Mouse (Mus musculus): ENCODE results near the gene Prkaca.
"Not testable (repeated sequence)": the region's sequence is repeated elsewhere in the genome, so short reads cannot be mapped to it uniquely, and the experiment has no call there.

The Prkaca gene

GRCm38 (mm10) chr8:84002957-84003611, 30.3 kb downstream of the Prkaca start:
- peak; percentile 22 for DNase-seq (ENCODE audit: low read depth)

GRCm38 (mm10) chr8:84003612-84004246, 30.9 kb downstream of the Prkaca start:
- peak; percentile 36 for DNase-seq (ENCODE audit: low read depth)

DNA sequence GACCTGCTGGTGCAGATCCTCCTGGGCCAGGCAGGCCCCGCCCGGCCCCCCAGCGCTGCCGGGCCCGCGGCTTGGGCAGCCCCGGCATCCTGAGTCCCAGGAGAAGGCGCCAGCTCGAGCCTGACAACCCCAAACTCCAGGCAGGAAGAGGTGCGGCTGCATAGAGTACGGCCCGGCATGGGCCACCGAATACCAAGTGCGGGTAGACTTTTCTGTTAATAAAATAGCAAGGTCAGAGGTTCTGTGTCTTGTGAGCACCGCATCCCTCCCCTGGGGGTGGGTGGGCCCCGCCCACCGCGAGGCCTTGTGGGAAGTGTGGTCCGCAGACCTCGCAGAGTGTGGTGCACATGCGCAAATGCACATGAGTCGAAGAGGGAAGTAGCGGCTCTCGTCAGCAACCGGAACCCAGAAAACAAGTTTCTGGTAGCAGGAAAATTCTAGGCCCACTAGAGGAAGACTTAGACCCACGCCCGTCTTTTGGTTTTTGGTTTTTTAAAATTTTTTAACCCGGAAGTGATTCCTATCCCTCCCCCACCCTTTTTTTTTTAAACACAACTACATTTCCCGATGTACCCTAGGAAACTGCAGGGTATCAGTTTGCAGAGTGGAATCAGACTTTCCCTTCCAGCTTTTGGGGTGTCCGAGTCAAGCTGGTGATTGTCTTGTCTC, 31.9 kb downstream of the Prkaca start:
- DNase-seq (ENCODE audit: low read depth): peak; percentile 99

GRCm38 (mm10) chr8:84005502-84005901, 32.7 kb downstream of the Prkaca start:
- not testable (repeated sequence) for DNase-seq (ENCODE audit: low read depth)

DNA sequence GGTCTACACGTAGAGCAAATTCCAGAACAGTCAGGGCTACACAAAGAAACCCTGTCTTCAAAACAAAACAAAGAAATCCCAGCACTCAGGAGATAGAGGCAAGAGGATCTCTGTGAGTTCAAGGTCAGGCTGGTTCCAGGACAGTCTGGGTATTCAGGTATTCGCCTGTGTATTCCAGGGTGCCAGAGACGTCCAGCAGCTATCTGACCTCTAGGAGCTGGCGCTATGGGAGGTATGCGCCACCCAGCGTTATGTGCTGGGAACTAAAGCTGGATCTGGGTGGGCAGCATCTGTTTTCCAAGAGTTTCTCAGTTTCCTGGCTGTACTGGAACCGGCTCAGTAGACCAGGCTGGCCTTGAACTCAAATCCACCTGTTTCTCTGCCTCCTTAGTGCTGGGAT, 35.6 kb downstream of the Prkaca start:
- peak; percentile 59 for DNase-seq (ENCODE audit: low read depth)

- DNase-seq (ENCODE audit: low read depth): peak; percentile 95
Observed at GRCm38 (mm10) chr8:84009876-84010275, 37.1 kb downstream of the Prkaca start.

DNA sequence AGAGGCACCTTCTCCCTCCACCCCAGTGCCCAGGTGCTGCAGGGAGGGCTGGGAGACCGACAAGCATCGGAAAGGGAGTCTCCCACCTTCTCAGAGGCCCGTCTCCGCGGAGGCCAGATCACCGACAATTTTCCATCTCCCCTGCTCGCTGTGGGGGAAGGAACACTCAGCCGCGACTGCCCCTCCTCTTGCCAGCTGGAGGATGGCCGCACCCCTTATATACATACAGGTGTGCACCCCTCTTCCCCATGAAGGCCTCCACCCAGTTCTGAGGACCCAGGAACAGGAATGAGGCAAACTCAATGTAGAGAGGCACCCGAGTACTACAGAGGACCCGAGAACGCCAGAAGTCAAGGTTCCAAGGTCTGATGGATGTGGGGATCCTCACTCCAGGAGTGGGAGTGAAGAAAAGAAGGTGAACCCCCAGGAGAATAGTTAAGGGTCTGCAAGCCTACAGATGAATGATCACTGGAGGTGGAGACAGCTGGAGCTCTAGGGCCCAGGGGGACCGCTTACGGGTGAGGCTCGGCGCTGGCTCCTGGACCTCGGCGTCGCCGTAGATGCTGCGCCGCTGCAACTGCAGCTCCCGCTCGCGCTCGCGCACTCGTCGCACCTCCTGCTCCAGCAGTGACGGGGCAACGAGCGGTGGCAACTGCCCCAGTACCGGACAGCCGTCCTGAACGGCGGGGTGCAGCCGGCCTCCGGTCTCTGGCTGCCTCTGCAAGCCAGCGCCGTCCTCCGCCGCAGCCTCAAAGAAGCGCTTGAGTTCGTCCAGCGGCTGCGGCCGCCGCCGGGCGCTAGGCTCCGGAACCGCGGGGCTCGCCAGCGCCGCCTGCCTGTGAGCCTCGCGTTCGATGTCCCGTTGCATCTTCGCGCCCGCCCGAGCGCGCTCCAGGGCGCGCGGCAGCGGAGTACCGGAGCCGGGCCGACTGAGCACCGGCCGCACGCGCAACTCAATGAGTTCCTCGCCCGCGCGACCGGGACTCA, 38.1 kb downstream of the Prkaca start:
- peak; percentile 88 for DNase-seq (ENCODE audit: low read depth)

DNA sequence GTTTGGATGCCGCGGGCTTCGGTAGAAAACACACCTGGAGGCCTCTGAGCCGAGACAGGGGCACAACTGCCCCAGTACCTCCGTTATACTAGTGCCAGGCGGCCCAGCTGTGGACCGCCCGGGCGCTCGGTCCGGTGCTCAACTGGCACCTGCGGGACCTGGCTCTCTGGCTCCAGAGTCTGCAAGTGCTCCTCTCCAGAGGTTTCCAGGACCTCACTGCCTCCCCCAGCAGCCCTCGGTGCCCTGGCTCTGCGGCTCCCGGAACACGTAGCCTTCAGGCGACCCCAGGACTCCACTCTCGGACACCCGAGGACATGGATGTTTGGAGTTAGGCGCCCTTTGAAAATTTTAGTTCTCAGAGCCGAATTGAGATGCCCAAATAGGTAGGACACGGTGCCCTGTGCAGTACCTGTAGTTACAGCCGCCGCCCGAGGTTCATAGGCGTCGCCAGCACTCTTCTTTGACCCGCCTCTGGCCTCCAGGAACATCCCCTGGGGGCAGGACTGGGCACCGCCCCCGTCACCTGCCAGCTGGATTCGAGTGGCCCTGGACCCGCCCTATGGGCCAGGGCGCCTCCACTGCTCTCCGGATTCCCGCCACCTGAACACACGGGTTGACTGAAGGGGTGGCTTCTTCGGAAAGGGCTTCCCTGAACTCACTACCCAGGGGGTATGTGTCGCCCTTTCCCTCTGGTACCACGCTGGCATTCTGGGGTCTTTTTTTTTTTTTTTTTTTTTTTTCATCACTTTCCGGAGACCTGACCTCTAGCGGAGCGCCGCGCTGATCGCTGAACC, 39.1 kb downstream of the Prkaca start, which contains the start of gene 2210011C24Rik:
2210011C24Rik (minus strand) TSS at position 467 of the 794 bp plus-strand sequence.
- no peak for DNase-seq (ENCODE audit: low read depth)

- DNase-seq (ENCODE audit: low read depth): no peak
Observed at GRCm38 (mm10) chr8:84012499-84013165, 39.8 kb downstream of the Prkaca start.

DNA sequence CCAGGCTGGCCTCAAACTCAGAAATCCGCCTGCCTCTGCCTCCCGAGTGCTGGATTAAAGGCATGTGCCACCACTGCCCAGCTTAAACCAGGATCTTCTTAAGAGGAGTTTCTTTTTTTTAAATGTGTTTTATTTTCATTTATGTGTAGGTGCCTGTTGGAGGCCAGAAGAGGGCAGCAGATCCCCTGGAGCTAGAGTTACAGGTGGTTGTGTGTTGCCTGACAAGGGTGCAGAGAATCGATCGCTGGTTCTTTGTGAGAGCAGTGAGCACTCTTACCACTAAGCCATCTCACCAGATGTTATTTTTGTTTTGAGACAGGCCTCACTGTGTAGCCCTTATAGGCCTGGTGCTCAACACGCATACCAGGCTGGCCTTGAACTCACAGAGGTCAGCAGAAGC, 43.0 kb downstream of the Prkaca start:
- DNase-seq (ENCODE audit: low read depth): no peak

GRCm38 (mm10) chr8:84019738-84020137, 46.9 kb downstream of the Prkaca start:
- DNase-seq (ENCODE audit: low read depth): no peak

DNA sequence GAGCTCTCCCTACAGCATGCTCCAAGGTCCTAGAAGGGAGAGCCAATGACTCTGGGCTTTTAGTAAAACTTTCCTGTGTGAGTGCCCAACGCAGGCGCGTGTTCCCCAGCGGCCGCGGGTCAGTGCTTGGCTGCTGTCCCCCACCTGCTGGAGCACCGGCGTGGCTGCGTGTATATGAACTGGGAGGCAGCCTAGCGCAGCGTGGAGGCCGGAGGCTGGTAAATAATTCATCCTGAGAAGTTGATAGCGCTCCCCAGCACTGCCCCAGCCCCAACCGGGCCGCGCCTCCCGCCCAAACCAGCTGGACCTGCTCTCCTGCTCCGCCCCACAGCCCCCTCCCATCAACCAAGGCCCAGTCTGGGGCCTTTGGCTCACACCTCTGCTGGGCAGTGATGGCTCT, 48.3 kb downstream of the Prkaca start, which contains the start of gene Palm3:
Palm3 (plus strand) TSS at position 376 of the 400 bp plus-strand sequence.
- no peak for DNase-seq (ENCODE audit: low read depth)

DNA sequence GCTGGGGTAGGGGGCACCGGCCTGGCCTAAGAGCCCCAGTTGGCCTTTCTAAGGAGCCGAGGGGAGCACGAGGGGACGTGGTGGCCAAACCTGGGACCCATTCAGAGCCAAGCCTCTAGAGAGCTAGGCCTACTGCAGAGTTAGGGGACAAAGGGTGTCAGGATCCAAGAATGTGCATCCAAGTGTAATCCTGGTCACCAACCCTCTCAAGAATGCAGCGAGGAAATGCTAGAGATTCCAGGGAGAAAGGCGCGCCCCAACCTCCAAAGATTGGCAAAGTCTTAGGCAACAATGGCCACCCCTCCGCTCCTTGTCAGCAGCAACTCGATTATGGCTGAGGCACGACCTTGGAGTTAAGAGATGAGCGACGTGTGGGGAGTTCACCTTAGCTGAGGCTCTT, 48.8 kb downstream of the Prkaca start:
- no peak for DNase-seq (ENCODE audit: low read depth)

DNA sequence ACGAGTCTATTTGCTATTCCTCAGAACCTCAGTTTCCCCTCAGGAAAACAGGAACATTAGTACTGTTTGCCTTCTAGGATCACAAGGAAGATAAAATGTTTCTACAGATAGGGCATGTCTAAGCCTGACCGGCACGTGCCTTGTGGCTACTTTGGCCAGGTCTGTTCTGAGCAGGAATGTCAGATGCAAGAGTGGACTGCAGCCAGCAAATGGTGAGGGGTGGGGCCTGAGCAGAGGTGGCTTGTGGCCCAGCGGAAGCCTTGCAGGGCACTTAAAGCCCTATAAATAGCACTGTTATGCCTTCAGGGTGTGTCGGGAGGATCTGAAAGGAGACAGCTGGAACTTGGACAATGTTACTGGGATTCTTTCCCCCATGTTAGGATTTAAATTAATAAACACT, 50.3 kb downstream of the Prkaca start:
- DNase-seq (ENCODE audit: low read depth): peak; percentile 86

DNA sequence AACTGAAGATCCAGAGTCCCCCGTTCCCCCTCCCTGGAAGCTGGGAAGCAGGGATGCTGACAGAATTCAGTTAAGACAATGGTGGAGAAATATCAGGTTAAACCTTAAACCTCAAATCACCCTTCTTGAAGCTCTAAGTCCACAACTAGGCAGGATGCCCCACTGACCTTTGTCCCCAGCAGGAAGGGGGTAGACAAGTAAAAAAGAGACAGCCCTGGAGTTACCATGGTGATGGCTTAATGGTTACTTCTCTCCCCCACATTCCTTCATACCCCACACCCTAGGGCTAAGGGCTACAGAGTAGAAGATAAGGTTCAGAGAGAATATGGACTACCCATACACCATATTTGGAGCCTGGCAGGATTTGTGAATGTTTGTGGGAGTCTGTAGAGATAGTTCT, 50.8 kb downstream of the Prkaca start:
- DNase-seq (ENCODE audit: low read depth): no peak

DNA sequence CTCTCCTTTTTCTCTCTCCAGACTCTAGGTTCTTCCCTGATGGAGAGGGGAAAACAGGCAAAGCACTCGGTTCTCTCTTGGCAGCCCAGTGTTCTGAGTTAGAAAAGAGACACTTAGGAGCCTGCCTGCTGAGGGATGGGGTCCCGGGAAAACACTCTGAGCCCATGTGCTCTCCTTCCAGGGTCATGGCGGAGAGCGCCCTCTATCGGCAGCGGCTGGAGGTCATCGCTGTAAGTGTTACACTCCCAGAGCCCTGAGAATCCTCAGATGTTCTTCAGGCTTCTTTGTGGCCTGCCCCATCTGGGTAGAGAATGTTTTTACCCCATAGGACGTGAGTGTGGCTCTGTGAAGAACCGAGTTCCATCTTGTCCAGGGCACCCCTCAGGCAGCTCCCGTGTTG, 51.4 kb downstream of the Prkaca start:
- DNase-seq (ENCODE audit: low read depth): peak; percentile 58

- DNase-seq (ENCODE audit: low read depth): no peak
Observed at GRCm38 (mm10) chr8:84025863-84026262, 53.1 kb downstream of the Prkaca start.

GRCm38 (mm10) chr8:84027449-84027848, 54.7 kb downstream of the Prkaca start:
- peak; percentile 75 for DNase-seq (ENCODE audit: low read depth)

- DNase-seq (ENCODE audit: low read depth): no peak
Observed at GRCm38 (mm10) chr8:84029272-84029671, 56.5 kb downstream of the Prkaca start.

DNA sequence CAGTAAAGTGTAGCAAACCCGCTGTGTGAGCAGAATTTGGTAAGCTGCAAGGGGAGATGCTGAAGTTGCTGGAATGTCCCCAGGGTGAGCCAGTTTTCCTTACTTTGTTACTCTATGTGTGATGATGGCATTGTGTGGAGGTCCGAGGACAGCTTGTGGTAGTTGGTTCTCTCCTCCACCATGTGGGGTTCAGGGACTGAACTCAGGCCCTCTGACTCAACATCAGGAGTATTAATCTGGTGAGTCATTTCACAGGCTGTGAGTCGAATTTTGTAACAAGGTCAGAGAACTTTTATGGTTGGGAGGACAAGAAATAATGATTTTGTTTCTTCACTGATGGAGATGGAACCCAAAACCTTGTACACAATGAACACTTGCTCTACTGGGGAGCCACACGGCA, 60.0 kb downstream of the Prkaca start:
- peak; percentile 85 for DNase-seq (ENCODE audit: low read depth)

Measured in NIH3T3 (cell line).